Mouse (Mus musculus): Measurements from ENCODE around the gene Gpd2. TPM values are rescaled to one million over a fixed set of nuclear protein-coding genes. Genes with fewer than 3 reads are reported as not detected.

Gene Gpd2
- polyA plus RNA-seq (2012; ENCODE audit: insufficient read depth, low replicate concordance) = 0.77 and 3.5 TPM in 2 replicates

- no peaks in the 10 kb centered on the region for H3K9me3 ChIP-seq
- H3K4me3 ChIP-seq (replicated peaks) = peak within 1 kb of the TSS; percentile 93
- TF ChIP-seq FLI1 (IDR thresholded peaks at IDR 0.05; ENCODE audit: low read length) (no peak), GATA1 (IDR thresholded peaks at IDR 0.05; ENCODE audit: borderline replicate concordance, low read length) (no peak)
- H3K36me3 ChIP-seq (replicated peaks; ENCODE audit: low read length) = peaks cover 11% of the 10 kb centered on the region
- H3K27me3 ChIP-seq (replicated peaks) = no peaks in the 10 kb centered on the region
- peaks cover 66% of the 10 kb centered on the region for H3K4me1 ChIP-seq
These were observed at the start of gene Gpd2 for GRCm38 (mm10) chr2:57237475-57237919. Gene Gpd2, plus strand, starts transcription at chr2:57237635.

- Histone ChIP-seq H3K9me3 (peaks cover 9% of the 10 kb centered on the region), H3K27me3 (replicated peaks) (no peaks in the 10 kb centered on the region), H3K4me3 (replicated peaks) (no peak overlapping the region), H3K36me3 (replicated peaks; ENCODE audit: low read length) (peaks cover 9% of the 10 kb centered on the region), H3K4me1 (peaks cover 14% of the 10 kb centered on the region)
- TF ChIP-seq FLI1 (IDR thresholded peaks at IDR 0.05; ENCODE audit: low read length) = no peak
- no peak for TF ChIP-seq GATA1 (IDR thresholded peaks at IDR 0.05; ENCODE audit: borderline replicate concordance, low read length)
These were observed 49.2 kb upstream of the Gpd2 start for GRCm38 (mm10) chr2:57188237-57188636.

- peaks cover 26% of the 10 kb centered on the region for H3K4me1 ChIP-seq
- H3K9me3 ChIP-seq = peaks cover 9% of the 10 kb centered on the region
- TF ChIP-seq FLI1 (IDR thresholded peaks at IDR 0.05; ENCODE audit: low read length) = no peak
- TF ChIP-seq GATA1 (IDR thresholded peaks at IDR 0.05; ENCODE audit: borderline replicate concordance, low read length) = no peak
- H3K27me3 ChIP-seq (replicated peaks) = no peaks in the 10 kb centered on the region
- H3K4me3 ChIP-seq (replicated peaks) = peak overlapping the region; percentile 42
- H3K36me3 ChIP-seq (replicated peaks; ENCODE audit: low read length) = peaks cover 9% of the 10 kb centered on the region
These were observed 46.6 kb upstream of the Gpd2 start for GRCm38 (mm10) chr2:57190884-57191283.

- no peaks in the 10 kb centered on the region for H3K9me3 ChIP-seq
- peaks cover 45% of the 10 kb centered on the region for H3K4me1 ChIP-seq
- H3K27me3 ChIP-seq (replicated peaks) = no peaks in the 10 kb centered on the region
- H3K36me3 ChIP-seq (replicated peaks; ENCODE audit: low read length) = no peaks in the 10 kb centered on the region
- TF ChIP-seq FLI1 (IDR thresholded peaks at IDR 0.05; ENCODE audit: low read length) (no peak), GATA1 (IDR thresholded peaks at IDR 0.05; ENCODE audit: borderline replicate concordance, low read length) (no peak)
- H3K4me3 ChIP-seq (replicated peaks) = no peak overlapping the region
These were observed 38.4 kb upstream of the Gpd2 start for GRCm38 (mm10) chr2:57199046-57199445.

GRCm38 (mm10) chr2:57208472-57209083 lies 28.9 kb upstream of the Gpd2 start:
- TF ChIP-seq GATA1 (IDR thresholded peaks at IDR 0.05; ENCODE audit: borderline replicate concordance, low read length) = no peak
- no peak for TF ChIP-seq FLI1 (IDR thresholded peaks at IDR 0.05; ENCODE audit: low read length)

GRCm38 (mm10) chr2:57211049-57212001 lies 26.1 kb upstream of the Gpd2 start:
- no peaks in the 10 kb centered on the region for H3K27me3 ChIP-seq (replicated peaks)
- no peaks in the 10 kb centered on the region for H3K36me3 ChIP-seq (replicated peaks; ENCODE audit: low read length)
- TF ChIP-seq GATA1 (IDR thresholded peaks at IDR 0.05; ENCODE audit: borderline replicate concordance, low read length) (no peak), FLI1 (IDR thresholded peaks at IDR 0.05; ENCODE audit: low read length) (no peak)
- peaks cover 41% of the 10 kb centered on the region for H3K4me1 ChIP-seq
- no peaks in the 10 kb centered on the region for H3K9me3 ChIP-seq
- H3K4me3 ChIP-seq (replicated peaks) = no peak overlapping the region

More at GRCm38 (mm10) chr2:57208472-57209083, 28.9 kb upstream of the Gpd2 start:
- no peaks in the 10 kb centered on the region for H3K36me3 ChIP-seq (replicated peaks; ENCODE audit: low read length)
- peaks cover 34% of the 10 kb centered on the region for H3K4me1 ChIP-seq
- H3K27me3 ChIP-seq (replicated peaks) = no peaks in the 10 kb centered on the region
- no peaks in the 10 kb centered on the region for H3K9me3 ChIP-seq
- H3K4me3 ChIP-seq (replicated peaks) = no peak overlapping the region

GRCm38 (mm10) chr2:57213364-57213763 lies 24.1 kb upstream of the Gpd2 start:
- peaks cover 40% of the 10 kb centered on the region for H3K4me1 ChIP-seq
- TF ChIP-seq FLI1 (IDR thresholded peaks at IDR 0.05; ENCODE audit: low read length) (no peak), GATA1 (IDR thresholded peaks at IDR 0.05; ENCODE audit: borderline replicate concordance, low read length) (no peak)
- H3K4me3 ChIP-seq (replicated peaks) = no peak overlapping the region
- no peaks in the 10 kb centered on the region for H3K9me3 ChIP-seq
- H3K36me3 ChIP-seq (replicated peaks; ENCODE audit: low read length) = no peaks in the 10 kb centered on the region
- no peaks in the 10 kb centered on the region for H3K27me3 ChIP-seq (replicated peaks)

GRCm38 (mm10) chr2:57223288-57224026 lies 14.0 kb upstream of the Gpd2 start:
- Histone ChIP-seq H3K27me3 (replicated peaks) (no peaks in the 10 kb centered on the region), H3K36me3 (replicated peaks; ENCODE audit: low read length) (no peaks in the 10 kb centered on the region), H3K9me3 (no peaks in the 10 kb centered on the region), H3K4me1 (peaks cover 39% of the 10 kb centered on the region), H3K4me3 (replicated peaks) (no peak overlapping the region)
- no peak for TF ChIP-seq FLI1 (IDR thresholded peaks at IDR 0.05; ENCODE audit: low read length)
- no peak for TF ChIP-seq GATA1 (IDR thresholded peaks at IDR 0.05; ENCODE audit: borderline replicate concordance, low read length)

GRCm38 (mm10) chr2:57225236-57225635 lies 12.2 kb upstream of the Gpd2 start:
- no peak for TF ChIP-seq FLI1 (IDR thresholded peaks at IDR 0.05; ENCODE audit: low read length)
- no peak for TF ChIP-seq GATA1 (IDR thresholded peaks at IDR 0.05; ENCODE audit: borderline replicate concordance, low read length)
- Histone ChIP-seq H3K4me3 (replicated peaks) (no peak overlapping the region), H3K9me3 (no peaks in the 10 kb centered on the region), H3K27me3 (replicated peaks) (no peaks in the 10 kb centered on the region), H3K4me1 (peaks cover 47% of the 10 kb centered on the region), H3K36me3 (replicated peaks; ENCODE audit: low read length) (no peaks in the 10 kb centered on the region)

Data from megakaryocyte, embryonic 14.5 days (primary cell).